Mouse (Mus musculus) liver, embryonic 11.5 days (tissue): Measurements from ENCODE around the gene Qsox2. TPM values are rescaled to one million over a fixed set of nuclear protein-coding genes. Genes with fewer than 3 reads are reported as not detected.

Experiments used
- ATAC-seq: fragments of 200-750 bp; cut with Nextera tagmentation; replicated peaks from 2 replicates; pipeline ENCODE4 v1.8.0; 2017; ENCODE audit warnings: moderate number of reproducible peaks, mild to moderate bottlenecking, moderate TSS enrichment, moderate library complexity; ENCODE audit not compliant: low FRiP score
- DNase-seq: peaks from one replicate; pipeline ENCODE4 v3.0.0-alpha.2; 2017; ENCODE audit warnings: low spot score
- H3K27ac ChIP-seq: fragments of 300-500 bp; sonication (generic); 2 replicates; pipeline ENCODE4 v1.5.1; 2014; ENCODE audit warnings: mild to moderate bottlenecking, low read depth, low read length, control low read depth
- H3K27me3 ChIP-seq: fragments of 300-500 bp; sonication (generic); replicated peaks from 2 replicates; pipeline ENCODE4 v1.6.1; 2014; ENCODE audit warnings: low read length, mixed read lengths; ENCODE audit not compliant: control insufficient read depth, insufficient read depth
- H3K36me3 ChIP-seq: fragments of 300-500 bp; sonication (generic); 2 replicates; pipeline ENCODE4 v1.6.1; 2014; ENCODE audit warnings: mild to moderate bottlenecking, low read length, moderate library complexity, mixed read lengths; ENCODE audit not compliant: control insufficient read depth, insufficient read depth
- H3K4me1 ChIP-seq: fragments of 300-500 bp; sonication (generic); replicated peaks from 2 replicates; pipeline ENCODE4 v1.6.1; 2014; ENCODE audit warnings: low read length, mixed read lengths; ENCODE audit not compliant: control insufficient read depth, insufficient read depth
- H3K4me2 ChIP-seq: fragments of 300-500 bp; sonication (generic); 2 replicates; pipeline ENCODE4 v1.6.1; 2014; ENCODE audit warnings: mild to moderate bottlenecking, control low read depth, moderate library complexity
- H3K4me3 ChIP-seq: fragments of 300-500 bp; sonication (generic); 2 replicates; pipeline ENCODE4 v1.5.1; 2014; ENCODE audit warnings: low read depth, low read length, control low read depth
- H3K9ac ChIP-seq: fragments of 300-500 bp; sonication (generic); 2 replicates; pipeline ENCODE4 v1.6.1; 2014; ENCODE audit warnings: low read depth, low read length, control low read depth
- H3K9me3 ChIP-seq: fragments of 300-500 bp; sonication (generic); 2 replicates; pipeline ENCODE4 v1.6.1; 2016; ENCODE audit warnings: low read length, inconsistent platforms, mixed read lengths; ENCODE audit not compliant: control insufficient read depth
- WGBS: fragments of 180-500 bp; shearing (Covaris S2); extraction: QIAGEN DNeasy Blood & Tissue Kit; methylation state at CpG from one replicate; pipeline ENCODE4 v1.1.7; 2014; 5-methylcytosine and 5-hydroxymethylcytosine counted together
- polyA plus RNA-seq: library from polyadenylated mRNA; unstranded; fragments of >200 nt; fragmentation: Nextera tagmentation; extraction: Ambion mirVana; gene quantifications from 2 replicates; pipeline ENCODE4 v1.2.1, GENCODE M21; 2014

Gene Qsox2
- polyA plus RNA-seq, 1 experiment from 2014 or later = 14.7 TPM

DNA sequence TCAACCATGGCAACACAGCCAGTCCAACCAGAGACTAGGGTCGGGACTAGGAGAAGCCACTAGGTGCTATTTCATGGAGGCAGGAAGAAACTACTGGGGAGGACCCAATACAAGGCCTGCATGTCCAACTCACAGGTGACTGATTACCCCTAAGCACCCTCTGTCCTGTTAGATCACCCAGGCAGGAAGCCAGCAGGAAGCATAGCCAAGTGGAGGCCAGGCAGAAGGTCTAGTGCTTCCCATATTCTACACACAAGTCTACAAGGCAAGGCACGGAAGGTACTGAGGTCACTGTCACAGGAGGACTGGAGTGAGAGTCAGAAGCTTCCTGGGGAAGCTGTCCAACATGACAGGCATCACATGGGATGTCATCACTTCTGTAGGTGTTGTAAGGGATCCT, 2.6 kb downstream of the Qsox2 start:
- Histone ChIP-seq H3K4me1 (peaks cover 27% of the 10 kb centered on the region), H3K4me3 (no peak overlapping the region), H3K4me2 (peak overlapping the region; percentile 18; the same call in 1 of the 2 replicates), H3K27ac (no peak overlapping the region), H3K9ac (no peak overlapping the region), H3K9me3 (no peaks in the 10 kb centered on the region), H3K36me3 (no peaks in the 10 kb centered on the region), H3K27me3 (no peaks in the 10 kb centered on the region; the same call in 1 of the 2 replicates)
- no peak for ATAC-seq
- 77% methylated on average over 2 of the region's 2 CpGs for WGBS
- DNase-seq = no peak

DNA sequence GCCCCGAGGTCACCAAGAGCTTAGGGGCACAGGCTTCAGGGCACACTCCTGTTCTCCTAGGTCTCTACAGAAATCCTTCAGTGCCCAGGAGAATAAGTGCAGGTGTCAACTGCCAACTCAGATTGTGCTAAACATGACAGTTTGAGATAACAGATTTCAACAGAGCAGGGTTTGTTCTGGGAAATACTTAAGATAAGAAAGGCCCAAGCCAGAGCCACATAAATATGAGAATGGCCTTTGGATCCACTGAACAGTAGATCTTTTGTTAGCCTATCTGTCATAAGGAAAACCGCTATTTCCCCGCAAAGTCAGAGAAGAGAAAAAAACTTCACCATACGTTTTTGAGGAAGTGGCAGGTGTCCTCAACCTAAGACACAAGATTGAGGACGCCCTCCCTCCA, 3.1 kb downstream of the Qsox2 start:
- ATAC-seq = no peak
- DNase-seq = no peak
- Histone ChIP-seq H3K4me3 (no peak overlapping the region), H3K9me3 (no peaks in the 10 kb centered on the region), H3K4me1 (peaks cover 27% of the 10 kb centered on the region), H3K36me3 (no peaks in the 10 kb centered on the region), H3K27me3 (no peaks in the 10 kb centered on the region), H3K27ac (no peak overlapping the region), H3K9ac (no peak overlapping the region), H3K4me2 (no peak overlapping the region)
- 59% methylated on average over 5 of the region's 5 CpGs for WGBS

DNA sequence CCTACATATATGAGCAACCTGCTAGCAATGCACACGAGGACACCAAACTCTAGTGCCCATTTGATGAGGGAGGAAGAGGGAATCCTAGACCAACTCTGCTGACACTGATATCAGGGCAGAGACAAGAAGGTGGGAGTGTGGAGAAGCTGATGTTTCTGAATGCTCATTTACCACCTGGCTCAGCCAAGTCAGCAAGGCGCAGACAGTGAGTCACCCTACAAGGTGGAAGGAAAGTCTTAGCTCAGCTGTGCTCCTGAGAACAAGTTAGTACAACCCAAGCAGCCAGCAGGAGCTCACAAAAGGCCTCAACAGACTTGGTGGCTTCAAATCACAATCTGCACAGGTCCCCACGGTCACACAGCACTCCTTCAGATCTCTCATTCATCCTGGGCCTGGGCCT, 6.0 kb downstream of the Qsox2 start:
- no peak overlapping the region for H3K9ac ChIP-seq
- H3K9me3 ChIP-seq = no peaks in the 10 kb centered on the region
- WGBS = 76% methylated on average over 3 of the region's 3 CpGs
- no peaks in the 10 kb centered on the region; the same call in 1 of the 2 replicates for H3K36me3 ChIP-seq
- ATAC-seq = no peak
- no peak overlapping the region for H3K27ac ChIP-seq
- H3K4me1 ChIP-seq = peaks cover 25% of the 10 kb centered on the region
- H3K4me2 ChIP-seq = no peak overlapping the region
- H3K4me3 ChIP-seq = no peak overlapping the region
- H3K27me3 ChIP-seq = no peaks in the 10 kb centered on the region
- no peak for DNase-seq

DNA sequence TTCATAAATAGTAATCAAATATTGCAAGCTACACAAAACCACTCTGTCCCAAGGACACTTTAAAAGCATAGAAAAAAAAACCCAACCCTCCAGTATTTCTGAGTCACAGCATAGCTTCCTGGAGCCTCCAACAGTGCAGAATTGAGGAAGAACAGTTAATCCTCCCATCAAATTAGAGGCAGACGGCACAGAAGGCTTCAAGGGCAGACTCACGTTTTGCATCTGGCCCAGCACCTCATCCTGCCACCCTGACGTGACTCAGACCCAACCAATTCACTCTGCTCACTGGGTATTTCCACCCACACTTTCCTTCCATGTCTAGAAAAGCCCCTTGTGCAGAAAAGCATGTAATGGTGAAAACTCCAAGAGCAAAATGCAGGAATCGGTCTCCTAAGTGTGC, 7.1 kb downstream of the Qsox2 start:
- Histone ChIP-seq H3K27me3 (no peaks in the 10 kb centered on the region), H3K27ac (no peak overlapping the region), H3K9me3 (no peaks in the 10 kb centered on the region), H3K36me3 (no peaks in the 10 kb centered on the region; the same call in 1 of the 2 replicates), H3K4me3 (no peak overlapping the region), H3K4me2 (no peak overlapping the region), H3K9ac (no peak overlapping the region), H3K4me1 (peaks cover 14% of the 10 kb centered on the region)
- DNase-seq = no peak
- no peak for ATAC-seq
- 59% methylated on average over 4 of the region's 4 CpGs for WGBS

DNA sequence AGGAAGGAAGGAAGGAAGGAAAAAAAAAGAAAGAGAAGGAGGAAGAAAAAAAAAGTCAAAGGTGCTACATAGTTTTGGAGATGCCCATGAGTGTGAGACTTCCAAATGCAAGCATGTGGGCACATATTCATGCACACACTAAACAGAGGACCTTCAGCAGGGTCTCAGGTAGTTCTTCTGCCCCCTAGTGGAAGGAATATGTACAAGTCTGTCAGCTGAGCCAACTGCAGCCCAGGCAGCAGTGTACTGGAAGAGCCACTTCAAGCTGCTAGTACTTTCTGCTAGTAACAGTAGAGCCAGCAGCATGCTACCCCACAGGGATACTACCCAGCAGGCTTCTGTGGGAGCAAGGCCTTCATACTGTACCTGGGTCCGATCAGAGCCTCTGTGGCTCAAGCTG, 9.5 kb downstream of the Qsox2 start:
- Histone ChIP-seq H3K4me3 (no peak overlapping the region), H3K4me1 (no peaks in the 10 kb centered on the region), H3K9ac (no peak overlapping the region), H3K36me3 (peaks cover 6% of the 10 kb centered on the region; the same call in 1 of the 2 replicates), H3K27me3 (no peaks in the 10 kb centered on the region), H3K27ac (no peak overlapping the region), H3K4me2 (no peak overlapping the region), H3K9me3 (no peaks in the 10 kb centered on the region)
- DNase-seq = no peak
- ATAC-seq = no peak
- WGBS = 57% methylated on average over 1 of the region's 1 CpGs

DNA sequence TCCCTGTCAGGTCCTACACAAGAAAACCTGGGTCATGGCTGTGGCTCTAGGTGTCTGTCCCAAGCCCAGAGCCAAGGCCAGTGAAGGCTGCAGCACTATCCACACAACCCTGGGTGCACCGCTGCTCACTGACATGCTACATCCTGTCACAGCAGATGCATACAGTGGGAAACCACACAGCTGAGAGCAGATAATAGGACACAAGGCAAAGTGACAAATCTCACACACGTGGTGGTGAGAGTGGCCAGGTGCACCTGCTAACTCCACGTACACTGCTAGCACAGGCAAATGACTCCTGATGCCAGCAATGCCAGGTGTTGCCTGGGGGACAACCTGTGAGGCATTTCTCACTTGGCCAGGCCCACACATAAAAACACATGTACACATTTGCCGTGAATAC, 12.1 kb downstream of the Qsox2 start:
- H3K4me2 ChIP-seq = no peak overlapping the region
- peaks cover 6% of the 10 kb centered on the region; the same call in 1 of the 2 replicates for H3K36me3 ChIP-seq
- no peak overlapping the region for H3K4me3 ChIP-seq
- ATAC-seq (no peak), DNase-seq (no peak)
- no peak overlapping the region for H3K27ac ChIP-seq
- no peaks in the 10 kb centered on the region for H3K4me1 ChIP-seq
- H3K9me3 ChIP-seq = no peaks in the 10 kb centered on the region
- no peak overlapping the region for H3K9ac ChIP-seq
- WGBS = 87% methylated on average over 4 of the region's 4 CpGs
- no peaks in the 10 kb centered on the region for H3K27me3 ChIP-seq

DNA sequence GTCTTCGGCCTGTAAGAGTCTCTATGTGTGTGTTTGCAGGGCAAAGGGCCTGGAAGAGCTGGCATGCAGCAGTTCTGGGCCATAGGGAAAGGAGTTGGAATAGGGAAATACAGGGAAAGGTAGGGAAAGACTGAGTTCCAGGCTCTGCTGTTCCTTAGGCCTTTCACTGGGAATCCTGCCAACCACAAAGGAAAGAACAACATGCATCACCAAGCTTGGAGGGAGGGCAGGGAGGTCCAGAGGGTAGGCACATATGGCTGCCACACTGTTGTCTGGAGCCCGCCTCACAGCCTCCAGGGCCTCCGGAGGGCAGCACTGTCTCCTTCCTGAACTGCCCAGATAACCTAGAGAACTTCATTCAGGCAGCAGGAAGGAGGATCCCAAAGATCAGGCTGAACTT, 13.4 kb downstream of the Qsox2 start:
- H3K4me3 ChIP-seq = no peak overlapping the region
- no peak overlapping the region for H3K4me2 ChIP-seq
- 78% methylated on average over 3 of the region's 3 CpGs for WGBS
- peaks cover 6% of the 10 kb centered on the region; the same call in 1 of the 2 replicates for H3K36me3 ChIP-seq
- DNase-seq = no peak
- H3K9ac ChIP-seq = no peak overlapping the region
- no peak for ATAC-seq
- H3K4me1 ChIP-seq = no peaks in the 10 kb centered on the region
- H3K27ac ChIP-seq = no peak overlapping the region
- no peaks in the 10 kb centered on the region for H3K27me3 ChIP-seq
- H3K9me3 ChIP-seq = no peaks in the 10 kb centered on the region

DNA sequence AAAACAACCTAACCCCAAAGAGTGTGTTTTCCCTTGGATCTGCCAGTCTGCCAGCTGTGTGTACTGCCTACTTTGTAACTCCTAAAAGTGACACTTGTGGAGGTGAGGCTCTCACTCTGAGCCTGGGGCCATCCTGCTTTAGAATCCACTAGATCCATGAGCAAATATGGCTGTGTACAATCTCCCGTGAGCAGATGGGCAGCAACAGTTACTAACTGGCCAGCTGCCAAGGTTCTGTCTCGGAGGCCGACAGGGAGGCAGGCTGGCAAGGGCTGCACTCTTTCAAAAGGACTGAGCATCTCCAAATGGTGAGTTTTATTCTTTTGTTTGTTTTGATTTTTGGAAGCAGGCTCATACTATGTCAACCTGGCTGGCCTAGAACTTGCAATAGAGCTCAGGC, 22.8 kb downstream of the Qsox2 start:
- H3K4me2 ChIP-seq = no peak overlapping the region
- no peaks in the 10 kb centered on the region for H3K4me1 ChIP-seq
- 69% methylated on average over 3 of the region's 3 CpGs for WGBS
- no peaks in the 10 kb centered on the region for H3K27me3 ChIP-seq
- no peaks in the 10 kb centered on the region for H3K9me3 ChIP-seq
- no peak for ATAC-seq
- no peak for DNase-seq
- peaks cover 23% of the 10 kb centered on the region for H3K36me3 ChIP-seq
- no peak overlapping the region for H3K27ac ChIP-seq
- no peak overlapping the region for H3K4me3 ChIP-seq
- no peak overlapping the region for H3K9ac ChIP-seq

DNA sequence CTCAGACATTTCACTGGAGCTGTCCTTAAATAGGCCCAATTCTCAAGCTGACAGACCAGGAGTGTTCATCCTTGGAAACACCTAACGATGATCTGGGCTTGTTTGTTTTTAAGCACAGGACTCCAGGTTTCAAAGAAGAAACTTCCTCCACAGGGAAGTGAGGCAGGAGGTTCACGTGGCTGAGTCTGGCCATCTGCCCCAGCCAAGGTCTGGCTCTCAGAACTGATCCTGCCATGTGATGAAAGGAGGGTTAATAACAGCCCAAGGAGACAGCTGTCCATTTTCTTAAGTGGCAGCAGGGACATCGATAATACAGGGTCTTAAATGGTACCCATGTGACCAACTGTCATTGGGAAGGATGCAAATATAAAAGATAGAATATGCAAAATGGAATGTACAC, 27.8 kb downstream of the Qsox2 start:
- Histone ChIP-seq H3K27me3 (peaks cover 35% of the 10 kb centered on the region), H3K27ac (no peak overlapping the region), H3K9me3 (no peaks in the 10 kb centered on the region), H3K36me3 (peaks cover 17% of the 10 kb centered on the region), H3K4me3 (no peak overlapping the region), H3K4me2 (no peak overlapping the region), H3K4me1 (no peaks in the 10 kb centered on the region; the same call in 1 of the 2 replicates), H3K9ac (no peak overlapping the region)
- WGBS = 80% methylated on average over 3 of the region's 3 CpGs
- DNase-seq (no peak), ATAC-seq (no peak)
